Mouse (Mus musculus) stomach, postnatal 0 days (tissue): ENCODE results near the gene Rbms3. TPM values are rescaled to one million over a fixed set of nuclear protein-coding genes. Genes with fewer than 3 reads are reported as not detected.

Source experiments
- ATAC-seq: fragments of 200-750 bp; cut with Nextera tagmentation; 2 replicates; pipeline ENCODE4 v1.8.0; 2017; ENCODE audit not compliant: low FRiP score, low TSS enrichment
- DNase-seq: peaks from one replicate; pipeline ENCODE4 v3.0.0-alpha.2; 2016; ENCODE audit warnings: low spot score
- H3K27ac ChIP-seq: fragments of 300-500 bp; sonication (generic); replicated peaks from 2 replicates; pipeline ENCODE4 v1.5.1; 2014; ENCODE audit warnings: mild to moderate bottlenecking, control low read depth
- H3K27me3 ChIP-seq: fragments of 300-500 bp; sonication (generic); 2 replicates; pipeline ENCODE4 v1.6.1; 2014; ENCODE audit warnings: low read length; ENCODE audit not compliant: control insufficient read depth, insufficient read depth
- H3K36me3 ChIP-seq: fragments of 300-500 bp; sonication (generic); 2 replicates; pipeline ENCODE4 v1.6.1; 2014; ENCODE audit warnings: low read length, mixed read lengths; ENCODE audit not compliant: control insufficient read depth, insufficient read depth
- H3K4me1 ChIP-seq: fragments of 300-500 bp; sonication (generic); replicated peaks from 2 replicates; pipeline ENCODE4 v1.6.1; 2014; ENCODE audit warnings: antibody characterized with exemption; ENCODE audit not compliant: control insufficient read depth, insufficient read depth
- H3K4me2 ChIP-seq: fragments of 300-500 bp; sonication (generic); replicated peaks from 2 replicates; pipeline ENCODE4 v1.6.1; 2014; ENCODE audit warnings: low read depth, mild to moderate bottlenecking, control low read depth, moderate library complexity
- H3K4me3 ChIP-seq: fragments of 300-500 bp; sonication (generic); 2 replicates; pipeline ENCODE4 v1.5.1; 2014; ENCODE audit warnings: low read depth, low read length, control low read depth
- H3K9ac ChIP-seq: fragments of 300-500 bp; sonication (generic); 2 replicates; pipeline ENCODE4 v1.6.1; 2014; ENCODE audit warnings: mild to moderate bottlenecking, low read length, control low read depth, mixed read lengths
- H3K9me3 ChIP-seq: fragments of 300-500 bp; sonication (generic); 2 replicates; pipeline ENCODE4 v1.6.1; 2016; ENCODE audit warnings: low read length; ENCODE audit not compliant: control insufficient read depth
- CTCF ChIP-seq: IDR thresholded peaks from 2 replicates; pipeline ENCODE4 v1.5.1; 2016; ENCODE audit warnings: antibody characterized with exemption, low read depth, mild to moderate bottlenecking, moderate library complexity
- EP300 ChIP-seq: optimal IDR thresholded peaks from 2 replicates; pipeline ENCODE3; 2016; ENCODE audit warnings: antibody characterized with exemption
- WGBS: fragments of 180-500 bp; shearing (Covaris S2); extraction: QIAGEN DNeasy Blood & Tissue Kit; methylation state at CpG from one replicate; pipeline ENCODE4 v1.1.7; 2014; 5-methylcytosine and 5-hydroxymethylcytosine counted together
- polyA plus RNA-seq: library from polyadenylated mRNA; unstranded; fragments of >200 nt; fragmentation: Nextera tagmentation; extraction: Ambion mirVana; gene quantifications from 2 replicates; pipeline ENCODE4 v1.2.1, GENCODE M21; 2015

Gene Rbms3
- polyA plus RNA-seq, 1 experiment from 2014 or later = 20.9 TPM

DNA sequence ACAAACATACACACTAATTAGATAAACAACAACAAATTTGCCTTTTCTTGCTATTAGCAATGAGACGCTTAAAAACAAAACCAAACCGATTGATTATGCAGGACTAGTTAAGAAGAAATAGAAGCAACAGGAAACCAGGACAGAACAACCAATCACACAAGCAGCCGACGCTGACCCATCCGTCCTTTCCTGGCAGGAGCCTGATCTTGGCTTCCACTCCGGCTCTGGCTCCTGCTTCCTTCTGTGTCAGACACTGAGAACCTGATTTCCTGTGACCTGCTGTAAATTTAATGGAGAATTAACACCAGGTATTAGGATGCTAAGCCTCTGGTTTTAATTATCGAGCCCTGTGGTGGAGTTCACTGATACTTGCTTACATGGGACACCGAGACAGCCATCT, 706.6 kb downstream of the Rbms3 start:
- 69% methylated on average over 8 of the region's 8 CpGs for WGBS

DNA sequence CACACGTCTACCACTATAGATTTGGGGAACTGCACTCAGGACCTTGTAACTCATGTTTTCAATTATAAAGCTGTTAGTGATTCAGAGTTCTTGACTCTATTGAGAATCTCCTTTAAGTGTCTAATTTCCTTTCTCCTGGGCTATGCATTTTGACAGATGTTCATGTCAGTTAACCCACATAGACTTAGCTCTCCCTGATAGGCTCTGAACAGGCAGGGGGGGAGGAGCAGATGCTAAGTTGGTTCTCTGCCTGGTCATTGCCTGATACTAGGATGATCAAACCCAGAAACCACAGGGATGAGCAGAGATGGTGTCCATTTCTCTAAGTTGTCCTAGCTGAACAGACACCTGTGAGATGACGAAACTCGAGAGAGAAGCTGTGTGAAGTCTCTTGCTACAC, 707.2 kb downstream of the Rbms3 start:
- TF ChIP-seq CTCF = no peak
- no peak for TF ChIP-seq EP300
- 88% methylated on average over 3 of the region's 3 CpGs for WGBS
- ATAC-seq (no peak), DNase-seq (no peak)
- H3K4me3 ChIP-seq = no peak overlapping the region
- H3K4me1 ChIP-seq = no peaks in the 10 kb centered on the region
- no peaks in the 10 kb centered on the region for H3K27me3 ChIP-seq
- H3K36me3 ChIP-seq = no peaks in the 10 kb centered on the region
- H3K9ac ChIP-seq = no peak overlapping the region
- no peak overlapping the region for H3K27ac ChIP-seq
- H3K9me3 ChIP-seq = no peaks in the 10 kb centered on the region
- no peak overlapping the region for H3K4me2 ChIP-seq

More for the DNA sequence above, 706.6 kb downstream of the Rbms3 start:
- no peaks in the 10 kb centered on the region for H3K4me1 ChIP-seq
- no peak overlapping the region for H3K4me2 ChIP-seq
- H3K9me3 ChIP-seq = no peaks in the 10 kb centered on the region
- DNase-seq (no peak), ATAC-seq (no peak)
- no peak overlapping the region for H3K9ac ChIP-seq
- no peak overlapping the region for H3K4me3 ChIP-seq
- H3K36me3 ChIP-seq = no peaks in the 10 kb centered on the region
- TF ChIP-seq EP300 = no peak
- no peaks in the 10 kb centered on the region for H3K27me3 ChIP-seq
- H3K27ac ChIP-seq = no peak overlapping the region

DNA sequence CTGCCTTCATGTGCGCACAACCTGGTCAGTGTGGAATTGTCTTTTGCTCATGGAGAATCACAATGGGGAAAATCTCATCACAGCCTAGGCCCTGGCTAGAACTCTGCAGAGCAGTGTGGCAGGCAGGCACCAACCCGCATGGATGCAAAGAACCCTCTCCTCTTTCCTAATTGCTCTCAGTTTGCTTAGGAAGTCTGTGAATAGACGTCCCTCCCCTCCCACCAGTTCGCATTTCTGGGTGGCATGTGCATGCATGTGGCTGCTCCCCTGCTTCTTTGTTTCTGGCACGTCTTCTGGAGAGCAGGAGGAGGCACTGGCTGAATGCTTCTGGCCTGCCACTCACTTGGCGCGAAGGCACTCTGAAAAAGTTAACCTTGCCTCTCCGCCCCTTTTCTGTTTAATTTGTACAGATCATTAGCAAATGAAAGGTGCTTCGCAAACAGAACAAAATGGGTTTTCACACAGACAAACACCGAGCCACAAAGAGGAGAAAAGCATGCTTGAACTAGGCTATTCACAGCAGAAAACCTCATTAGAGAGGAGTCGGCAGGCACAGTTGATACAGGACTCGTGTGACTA, 710.2 kb downstream of the Rbms3 start:
- Histone ChIP-seq H3K4me3 (no peak overlapping the region), H3K27ac (0 out of 2 replicates have a peak overlapping the region, but pooled peaks have one; percentile 14), H3K9me3 (no peaks in the 10 kb centered on the region), H3K4me1 (no peaks in the 10 kb centered on the region), H3K4me2 (no peak overlapping the region), H3K36me3 (no peaks in the 10 kb centered on the region), H3K27me3 (no peaks in the 10 kb centered on the region), H3K9ac (no peak overlapping the region)
- ATAC-seq (no peak), DNase-seq (no peak)
- WGBS = 44% methylated on average over 12 of the region's 12 CpGs
- TF ChIP-seq CTCF (no peak), EP300 (no peak)

DNA sequence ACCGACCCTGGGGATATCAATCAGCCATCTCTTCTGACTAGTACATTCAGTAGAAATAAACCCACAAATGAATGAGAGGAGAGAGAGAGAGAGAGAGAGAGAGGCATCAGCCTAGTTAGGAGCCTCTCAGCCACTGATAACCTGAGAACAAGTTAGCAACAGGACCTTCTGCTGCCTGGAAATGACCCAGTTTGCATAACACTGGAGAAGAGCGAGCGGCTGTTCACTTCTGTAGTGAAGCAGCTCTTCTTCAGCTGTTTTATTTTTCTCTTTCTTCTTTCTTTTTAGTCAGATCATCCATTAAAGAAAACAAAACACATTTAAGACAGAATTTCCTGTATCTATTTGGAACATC, 717.2 kb downstream of the Rbms3 start:
- Histone ChIP-seq H3K9me3 (no peaks in the 10 kb centered on the region), H3K36me3 (no peaks in the 10 kb centered on the region), H3K27ac (no peak overlapping the region), H3K27me3 (no peaks in the 10 kb centered on the region), H3K4me2 (no peak overlapping the region), H3K9ac (no peak overlapping the region), H3K4me1 (no peaks in the 10 kb centered on the region), H3K4me3 (no peak overlapping the region)
- no peak for ATAC-seq
- WGBS = 25% methylated on average over 3 of the region's 3 CpGs
- TF ChIP-seq EP300 (no peak), CTCF (no peak)
- no peak for DNase-seq

DNA sequence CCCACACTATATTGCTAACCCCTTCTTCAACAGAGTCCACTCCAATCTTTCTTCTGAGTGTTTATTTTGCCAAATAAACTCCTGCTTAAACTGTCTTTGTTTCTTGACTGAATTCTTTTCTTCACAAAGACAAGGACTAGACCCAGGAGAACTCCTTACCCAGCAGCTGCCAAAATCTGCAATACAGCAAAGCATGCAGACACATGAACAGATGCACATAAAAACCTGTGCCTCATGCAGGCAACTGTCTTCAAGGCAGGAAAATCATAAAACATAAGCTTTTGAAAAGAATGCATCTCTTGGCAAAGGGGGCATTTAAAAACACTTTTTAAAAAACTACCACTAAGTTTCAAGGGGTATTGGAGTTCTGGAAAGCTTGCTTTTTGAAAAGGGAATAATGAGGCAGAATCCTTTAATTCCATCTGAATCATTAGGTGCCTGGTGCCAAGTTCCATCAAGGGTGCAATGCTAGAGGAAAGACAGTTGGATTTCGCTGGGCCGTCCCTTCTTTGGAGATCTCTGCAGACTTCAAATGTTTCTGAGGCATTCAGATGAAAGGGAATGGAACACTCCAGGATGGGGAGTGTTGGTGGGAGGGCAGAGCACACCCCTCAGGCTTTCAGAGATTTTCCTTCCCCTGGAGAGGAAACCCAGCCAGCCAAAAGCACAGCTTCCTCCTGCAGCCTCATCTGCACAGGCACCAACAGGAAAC, 717.8 kb downstream of the Rbms3 start:
- H3K4me3 ChIP-seq = no peak overlapping the region
- WGBS = 28% methylated on average over 2 of the region's 2 CpGs
- H3K4me1 ChIP-seq = no peaks in the 10 kb centered on the region
- no peak overlapping the region for H3K4me2 ChIP-seq
- no peak for DNase-seq
- TF ChIP-seq CTCF = no peak
- no peak for TF ChIP-seq EP300
- no peaks in the 10 kb centered on the region for H3K36me3 ChIP-seq
- no peak overlapping the region for H3K9ac ChIP-seq
- ATAC-seq = no peak
- no peaks in the 10 kb centered on the region for H3K9me3 ChIP-seq
- no peaks in the 10 kb centered on the region for H3K27me3 ChIP-seq
- H3K27ac ChIP-seq = no peak overlapping the region

DNA sequence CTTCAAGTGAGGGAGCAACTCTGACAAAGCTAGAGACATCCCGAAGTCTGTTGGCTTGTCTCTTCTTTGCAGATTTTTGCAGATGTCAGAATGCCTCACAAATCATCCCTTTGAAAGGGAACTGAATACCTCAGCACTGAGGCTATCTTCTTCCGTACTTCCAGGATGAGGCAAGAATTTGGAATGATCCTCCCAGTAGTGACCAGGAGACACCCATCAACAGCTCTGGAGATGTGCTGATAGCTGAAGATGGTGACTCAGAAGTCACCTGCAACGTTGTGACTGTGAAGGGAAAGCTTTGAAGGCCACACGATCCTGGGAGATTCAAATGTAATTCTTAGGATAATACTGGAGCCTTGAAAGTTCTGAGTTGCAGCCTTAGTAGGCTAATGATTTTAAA, 720.2 kb downstream of the Rbms3 start:
- H3K27ac ChIP-seq = no peak overlapping the region
- H3K4me2 ChIP-seq = no peak overlapping the region
- no peak for TF ChIP-seq CTCF
- no peak for TF ChIP-seq EP300
- no peak overlapping the region for H3K4me3 ChIP-seq
- no peaks in the 10 kb centered on the region for H3K27me3 ChIP-seq
- H3K4me1 ChIP-seq = no peaks in the 10 kb centered on the region
- H3K9me3 ChIP-seq = no peaks in the 10 kb centered on the region
- DNase-seq (no peak), ATAC-seq (no peak)
- WGBS = 65% methylated on average over 4 of the region's 4 CpGs
- no peaks in the 10 kb centered on the region for H3K36me3 ChIP-seq
- H3K9ac ChIP-seq = no peak overlapping the region
